Mouse (Mus musculus) G1E (cell line): ENCODE results near the gene Thop1.

Experiments used
- CTCF ChIP-seq: IDR thresholded peaks from 2 replicates; pipeline ENCODE4 v1.5.1; 2012; ENCODE audit warnings: low read depth, low read length, inconsistent platforms, mixed read lengths
- GATA1 ChIP-seq: IDR thresholded peaks from 2 replicates; pipeline ENCODE4 v1.6.1; 2012; ENCODE audit warnings: borderline replicate concordance, low read length, inconsistent platforms, mixed read lengths
- GATA2 ChIP-seq: IDR thresholded peaks from 2 replicates; pipeline ENCODE4 v1.6.1; 2012; ENCODE audit warnings: low read depth, low read length, inconsistent platforms, borderline replicate concordance
- POLR2AphosphoS5 ChIP-seq: IDR thresholded peaks from 2 replicates; pipeline ENCODE4 v1.6.1; 2012; ENCODE audit warnings: low read depth, low read length, inconsistent platforms; ENCODE audit not compliant: insufficient replicate concordance
- TAL1 ChIP-seq: conservative IDR thresholded peaks from 2 replicates; pipeline ENCODE4 v1.6.1; 2012; ENCODE audit warnings: low read depth, low read length, inconsistent platforms, mixed read lengths

DNA sequence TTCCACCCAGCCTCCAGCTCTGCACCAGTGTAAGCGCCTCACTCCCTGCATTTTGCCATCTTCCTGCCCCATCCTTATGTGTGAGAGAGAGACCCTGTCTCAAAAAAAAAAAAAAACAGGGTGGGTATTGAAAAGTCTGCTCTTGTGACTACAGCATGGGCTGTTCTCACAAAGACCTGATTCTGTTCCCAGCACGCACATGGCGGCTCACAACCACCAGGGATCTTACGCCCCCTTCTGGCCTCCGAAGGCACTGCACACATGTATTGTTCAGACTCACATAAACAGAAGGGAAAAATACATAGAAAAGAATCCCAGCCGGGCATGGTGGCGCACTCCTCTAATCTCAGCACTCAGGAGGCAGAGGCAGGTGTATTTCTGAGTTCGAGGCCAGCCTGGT lies 47.1 kb upstream of the Thop1 start:
- TF ChIP-seq CTCF: peak; percentile 22; the same call in 1 of the 2 replicates
- TF ChIP-seq GATA1: no peak
- TF ChIP-seq TAL1: no peak
- no peak for TF ChIP-seq POLR2AphosphoS5
- no peak for TF ChIP-seq GATA2
